Mouse (Mus musculus) MEL (cell line): ENCODE measurements around the gene Tmem232. TPM values are rescaled to one million over a fixed set of nuclear protein-coding genes. Genes with fewer than 3 reads are reported as not detected.

ENCODE experiments used
- DNase-seq: peaks from one replicate; pipeline ENCODE4 v3.0.0; 2011; ENCODE audit warnings: low read depth, low spot score
- H3K27ac ChIP-seq: 2 replicates; pipeline ENCODE4 v1.5.1; 2012; ENCODE audit warnings: low read depth, mild to moderate bottlenecking, control low read depth, low read length, moderate library complexity; ENCODE audit not compliant: control insufficient read depth
- H3K27me3 ChIP-seq, 2 experiments: fragments of 150-350 bp in 1 of 2; sonication (generic) in 1 of 2; 2 replicates each; pipeline ENCODE4 v1.6.1; 2012; ENCODE audit warnings: low read length in 2 of 2, mild to moderate bottlenecking in 2 of 2, improper control_type of control experiment in 1 of 2, moderate library complexity in 1 of 2; ENCODE audit not compliant: insufficient read depth in 2 of 2, control insufficient read depth in 1 of 2
- H3K36me3 ChIP-seq, 2 experiments: 2 replicates each; pipeline ENCODE4 v1.6.1; 2012 to 2014; ENCODE audit warnings: low read length in 2 of 2, improper control_type of control experiment in 1 of 2, inconsistent platforms in 1 of 2, mild to moderate bottlenecking in 1 of 2; ENCODE audit not compliant: insufficient read depth in 2 of 2, control insufficient read depth in 1 of 2
- H3K4me1 ChIP-seq, 2 experiments: fragments of 150-350 bp in 1 of 2; sonication (generic) in 1 of 2; 2 replicates each; pipeline ENCODE4 v1.6.1; 2012; ENCODE audit warnings: low read length in 2 of 2, improper control_type of control experiment in 1 of 2, mild to moderate bottlenecking in 1 of 2; ENCODE audit not compliant: insufficient read depth in 2 of 2, control insufficient read depth in 1 of 2
- H3K4me3 ChIP-seq, 2 experiments: fragments of 150-350 bp in 1 of 2; sonication (generic) in 1 of 2; 2 replicates each; pipeline ENCODE4 v1.5.1; 2012; ENCODE audit warnings: low read depth in 2 of 2, low read length in 2 of 2, mild to moderate bottlenecking in 2 of 2, moderate library complexity in 2 of 2, control low read depth in 1 of 2, improper control_type of control experiment in 1 of 2; ENCODE audit not compliant: control insufficient read depth in 1 of 2, insufficient read depth in 1 of 2
- H3K79me2 ChIP-seq: 2 replicates; pipeline ENCODE4 v1.6.1; 2012; ENCODE audit warnings: mild to moderate bottlenecking, low read length, moderate library complexity; ENCODE audit not compliant: control insufficient read depth, poor library complexity, insufficient read depth
- H3K9ac ChIP-seq: 2 replicates; pipeline ENCODE4 v1.6.1; 2012; ENCODE audit warnings: low read depth, mild to moderate bottlenecking, control low read depth, low read length, moderate library complexity; ENCODE audit not compliant: control insufficient read depth, poor library complexity, severe bottlenecking
- H3K9me3 ChIP-seq: fragments of 150-350 bp; sonication (generic); replicated peaks from 2 replicates; pipeline ENCODE4 v1.6.1; 2012; ENCODE audit warnings: mild to moderate bottlenecking, low read length, improper control_type of control experiment, moderate library complexity; ENCODE audit not compliant: insufficient read depth
- BHLHE40 ChIP-seq: IDR thresholded peaks from 2 replicates; pipeline ENCODE4 v1.6.1; 2012; ENCODE audit warnings: low read depth, mild to moderate bottlenecking, inconsistent platforms, low read length, improper control_type of control experiment, borderline replicate concordance
- CHD1 ChIP-seq: IDR thresholded peaks from 2 replicates; pipeline ENCODE4 v1.6.1; 2012; ENCODE audit warnings: low read depth, mild to moderate bottlenecking, inconsistent platforms, low read length, improper control_type of control experiment
- CHD2 ChIP-seq: IDR thresholded peaks from 2 replicates; pipeline ENCODE4 v1.6.1; 2011; ENCODE audit warnings: low read length, improper control_type of control experiment
- CTCF ChIP-seq, 3 experiments: IDR thresholded peaks in 2 of 3; conservative IDR thresholded peaks in 1 of 3; 2 replicates each; pipeline ENCODE4 v1.5.1; 2011 to 2012; ENCODE audit warnings: low read length in 3 of 3, low read depth in 2 of 3, mild to moderate bottlenecking in 2 of 3, improper control_type of control experiment in 1 of 3, inconsistent platforms in 1 of 3, mixed read lengths in 1 of 3, moderate library complexity in 1 of 3; ENCODE audit not compliant: control insufficient read depth in 1 of 3, insufficient read depth in 1 of 3, poor library complexity in 1 of 3, severe bottlenecking in 1 of 3
- E2F4 ChIP-seq: IDR thresholded peaks from 2 replicates; pipeline ENCODE4 v1.6.1; 2011; ENCODE audit warnings: low read depth, low read length, improper control_type of control experiment, borderline replicate concordance
- ELF1 ChIP-seq: IDR thresholded peaks from 2 replicates; pipeline ENCODE4 v1.6.1; 2014; ENCODE audit warnings: low read depth, mild to moderate bottlenecking, inconsistent platforms, low read length, improper control_type of control experiment, moderate library complexity
- EP300 ChIP-seq, 2 experiments: IDR thresholded peaks; 2 replicates each; pipeline ENCODE4 v1.6.1; 2011; ENCODE audit warnings: improper control_type of control experiment in 2 of 2, low read length in 2 of 2, low read depth in 1 of 2, mild to moderate bottlenecking in 1 of 2
- ETS1 ChIP-seq: IDR thresholded peaks from 2 replicates; pipeline ENCODE4 v1.6.1; 2012; ENCODE audit warnings: low read depth, mild to moderate bottlenecking, inconsistent platforms, low read length, improper control_type of control experiment, moderate library complexity
- GABPA ChIP-seq: IDR thresholded peaks from 2 replicates; pipeline ENCODE4 v1.6.1; 2012; ENCODE audit warnings: low read depth, mild to moderate bottlenecking, inconsistent platforms, low read length, improper control_type of control experiment, moderate library complexity
- GATA1 ChIP-seq: IDR thresholded peaks from 2 replicates; pipeline ENCODE4 v1.6.1; 2011; ENCODE audit warnings: low read depth, low read length, improper control_type of control experiment
- HCFC1 ChIP-seq: IDR thresholded peaks from 2 replicates; pipeline ENCODE4 v1.6.1; 2012; ENCODE audit warnings: low read depth, mild to moderate bottlenecking, inconsistent platforms, low read length, improper control_type of control experiment, moderate library complexity
- JUND ChIP-seq: IDR thresholded peaks from 2 replicates; pipeline ENCODE4 v1.6.1; 2011; ENCODE audit warnings: low read depth, mild to moderate bottlenecking, improper control_type of control experiment, low read length
- KAT2A ChIP-seq: conservative IDR thresholded peaks from 2 replicates; pipeline ENCODE4 v1.6.1; 2012; ENCODE audit warnings: low read depth, low read length, improper control_type of control experiment, inconsistent platforms
- MAFK ChIP-seq: IDR thresholded peaks from 2 replicates; pipeline ENCODE4 v1.6.1; 2011; ENCODE audit warnings: low read depth, mild to moderate bottlenecking, low read length, improper control_type of control experiment, borderline replicate concordance
- MAX ChIP-seq: IDR thresholded peaks from 2 replicates; pipeline ENCODE4 v1.6.1; 2011; ENCODE audit warnings: low read length, improper control_type of control experiment
- MAZ ChIP-seq: IDR thresholded peaks from 2 replicates; pipeline ENCODE4 v1.6.1; 2012; ENCODE audit warnings: low read depth, mild to moderate bottlenecking, inconsistent platforms, low read length, improper control_type of control experiment
- MXI1 ChIP-seq: IDR thresholded peaks from 2 replicates; pipeline ENCODE4 v1.6.1; 2011; ENCODE audit warnings: mild to moderate bottlenecking, low read depth, low read length, improper control_type of control experiment
- MYB ChIP-seq: IDR thresholded peaks from 2 replicates; pipeline ENCODE4 v1.6.1; 2011; ENCODE audit warnings: mild to moderate bottlenecking, low read depth, low read length, improper control_type of control experiment
- MYC ChIP-seq: IDR thresholded peaks from 2 replicates; pipeline ENCODE4 v1.6.1; 2011; ENCODE audit warnings: low read depth, mild to moderate bottlenecking, low read length, improper control_type of control experiment, moderate library complexity
- NELFE ChIP-seq: IDR thresholded peaks from 2 replicates; pipeline ENCODE4 v1.6.1; 2011; ENCODE audit warnings: low read depth, low read length, improper control_type of control experiment
- NRF1 ChIP-seq: IDR thresholded peaks from 2 replicates; pipeline ENCODE4 v1.6.1; 2014; ENCODE audit warnings: low read depth, mild to moderate bottlenecking, inconsistent platforms, low read length, improper control_type of control experiment, moderate library complexity; ENCODE audit not compliant: poor library complexity, insufficient read depth, severe bottlenecking
- POLR2A ChIP-seq, 2 experiments: IDR thresholded peaks; 2 replicates each; pipeline ENCODE4 v1.6.1; 2011 to 2012; ENCODE audit warnings: low read length in 2 of 2, mild to moderate bottlenecking in 2 of 2, control low read depth in 1 of 2, improper control_type of control experiment in 1 of 2, low read depth in 1 of 2, moderate library complexity in 1 of 2; ENCODE audit not compliant: control insufficient read depth in 1 of 2, insufficient read depth in 1 of 2, poor library complexity in 1 of 2
- POLR2AphosphoS2 ChIP-seq: IDR thresholded peaks from 2 replicates; pipeline ENCODE4 v1.6.1; 2011; ENCODE audit warnings: low read length, improper control_type of control experiment
- POLR2AphosphoS5 ChIP-seq: IDR thresholded peaks from 2 replicates; pipeline ENCODE4 v1.6.1; 2012; ENCODE audit warnings: low read depth, borderline replicate concordance, mild to moderate bottlenecking, inconsistent platforms, low read length, moderate library complexity, mixed read lengths
- RAD21 ChIP-seq: IDR thresholded peaks from 2 replicates; pipeline ENCODE4 v1.6.1; 2011; ENCODE audit warnings: mild to moderate bottlenecking, low read depth, low read length, improper control_type of control experiment
- RCOR1 ChIP-seq: IDR thresholded peaks from 2 replicates; pipeline ENCODE4 v1.6.1; 2012; ENCODE audit warnings: low read depth, mild to moderate bottlenecking, inconsistent platforms, low read length, improper control_type of control experiment
- SIN3A ChIP-seq: IDR thresholded peaks from 2 replicates; pipeline ENCODE4 v1.6.1; 2012; ENCODE audit warnings: low read length, improper control_type of control experiment, inconsistent platforms
- SMC3 ChIP-seq: IDR thresholded peaks from 2 replicates; pipeline ENCODE4 v1.6.1; 2011; ENCODE audit warnings: low read depth, low read length, improper control_type of control experiment
- TAL1 ChIP-seq: IDR thresholded peaks from 2 replicates; pipeline ENCODE4 v1.6.1; 2012; ENCODE audit warnings: mild to moderate bottlenecking, inconsistent platforms, low read length, moderate library complexity, mixed read lengths
- TBP ChIP-seq: IDR thresholded peaks from 2 replicates; pipeline ENCODE4 v1.8.0; 2011; ENCODE audit warnings: low read depth, low read length, improper control_type of control experiment
- TCF12 ChIP-seq: IDR thresholded peaks from 2 replicates; pipeline ENCODE4 v1.6.1; 2014; ENCODE audit warnings: low read depth, mild to moderate bottlenecking, inconsistent platforms, low read length, improper control_type of control experiment, moderate library complexity
- UBTF ChIP-seq: IDR thresholded peaks from 2 replicates; pipeline ENCODE4 v1.6.1; 2012; ENCODE audit warnings: low read depth, mild to moderate bottlenecking, inconsistent platforms, low read length, improper control_type of control experiment, moderate library complexity, borderline replicate concordance; ENCODE audit not compliant: insufficient read depth
- USF1 ChIP-seq: IDR thresholded peaks from 2 replicates; pipeline ENCODE4 v1.6.1; 2014; ENCODE audit warnings: low read depth, mild to moderate bottlenecking, inconsistent platforms, low read length, improper control_type of control experiment, moderate library complexity
- USF2 ChIP-seq, 2 experiments: IDR thresholded peaks; 2 replicates each; pipeline ENCODE4 v1.6.1; 2011 to 2012; ENCODE audit warnings: improper control_type of control experiment in 2 of 2, low read length in 2 of 2, borderline replicate concordance in 1 of 2, inconsistent platforms in 1 of 2, low read depth in 1 of 2, mild to moderate bottlenecking in 1 of 2; ENCODE audit not compliant: insufficient read depth in 1 of 2
- ZC3H11A ChIP-seq: IDR thresholded peaks from 2 replicates; pipeline ENCODE4 v1.6.1; 2012; ENCODE audit warnings: low read depth, mild to moderate bottlenecking, inconsistent platforms, low read length, improper control_type of control experiment
- ZKSCAN1 ChIP-seq: IDR thresholded peaks from 2 replicates; pipeline ENCODE4 v1.6.1; 2012; ENCODE audit warnings: low read depth, mild to moderate bottlenecking, inconsistent platforms, low read length, improper control_type of control experiment, moderate library complexity
- ZMIZ1 ChIP-seq: IDR thresholded peaks from 2 replicates; pipeline ENCODE4 v1.6.1; 2012; ENCODE audit warnings: low read depth, mild to moderate bottlenecking, inconsistent platforms, low read length, improper control_type of control experiment, moderate library complexity
- ZNF384 ChIP-seq: IDR thresholded peaks from 2 replicates; pipeline ENCODE4 v1.6.1; 2012; ENCODE audit warnings: low read depth, mild to moderate bottlenecking, inconsistent platforms, low read length, improper control_type of control experiment
- polyA plus RNA-seq, 2 experiments: library from polyadenylated mRNA; stranded (reverse) in 1 of 2; unstranded in 1 of 2; fragments of >175 nt in 1 of 2; fragments of >200 nt in 1 of 2; gene quantifications; 2 replicates each; pipeline versions ENCODE4 v1.2.1 to v1.2.4; 2012; ENCODE audit warnings: low replicate concordance in 2 of 2, low read depth in 1 of 2; ENCODE audit not compliant: insufficient read length in 2 of 2, insufficient read depth in 1 of 2, missing spikeins in 1 of 2
- total RNA-seq: library from RNA; depleted of rRNA; stranded (reverse); fragments of 300-350 nt; gene quantifications from 2 replicates; pipeline ENCODE4 v1.2.3, GENCODE M21; 2012

Gene Tmem232
- total and polyA plus RNA-seq, 3 experiments: 0.04 TPM; not detected in 2

GRCm38 (mm10) chr17:65536156-65536555 is 4.4 kb downstream of the Tmem232 start:
- H3K9ac ChIP-seq: no peak overlapping the region
- peak; percentile 69 for DNase-seq
- no peak overlapping the region for H3K27ac ChIP-seq
- no peak for TF ChIP-seq ELF1
- no peak for TF ChIP-seq ZNF384
- TF ChIP-seq MAX: 0 out of 2 replicates have a peak, but pooled peaks have one; percentile 31
- TF ChIP-seq ZKSCAN1: no peak
- TF ChIP-seq ETS1: no peak
- TF ChIP-seq MAFK: no peak
- TF ChIP-seq BHLHE40: 0 out of 2 replicates have a peak, but pooled peaks have one; percentile 5
- no peak for TF ChIP-seq NELFE
- no peak for TF ChIP-seq UBTF
- no peak for TF ChIP-seq USF1
- no peak for TF ChIP-seq TBP
- no peak for TF ChIP-seq EP300 (IDR thresholded peaks at IDR 0.05; ENCODE audit: low read depth in 1 of 2, low read length in 2 of 2)
- TF ChIP-seq POLR2AphosphoS5: no peak
- TF ChIP-seq TAL1: no peak
- TF ChIP-seq SMC3: peak; percentile 73
- TF ChIP-seq ZC3H11A: 0 out of 2 replicates have a peak, but pooled peaks have one; percentile 18
- TF ChIP-seq USF2 (IDR thresholded peaks at IDR 0.05; ENCODE audit: borderline replicate concordance in 1 of 2, insufficient read depth in 1 of 2, low read depth in 1 of 2, low read length in 2 of 2): no peak
- TF ChIP-seq E2F4: no peak
- no peak for TF ChIP-seq SIN3A
- TF ChIP-seq TCF12: no peak
- no peak for TF ChIP-seq HCFC1
- no peak for TF ChIP-seq RCOR1
- no peak for TF ChIP-seq MAZ
- no peak for TF ChIP-seq GABPA
- peak; percentile 54 for TF ChIP-seq RAD21
- TF ChIP-seq NRF1: no peak
- no peak for TF ChIP-seq POLR2AphosphoS2
- no peak for TF ChIP-seq MYC
- TF ChIP-seq ZMIZ1: no peak
- TF ChIP-seq GATA1: no peak
- TF ChIP-seq KAT2A: no peak
- TF ChIP-seq CHD1: no peak
- no peak for TF ChIP-seq POLR2A (IDR thresholded peaks at IDR 0.05; ENCODE audit: control insufficient read depth in 1 of 2, insufficient read depth in 1 of 2, low read depth in 1 of 2, low read length in 2 of 2, poor library complexity in 1 of 2)
- no peak for TF ChIP-seq JUND
- TF ChIP-seq MXI1: no peak
- no peak for TF ChIP-seq MYB
- peak; percentile 77 to 98 (median 85) for TF ChIP-seq CTCF (IDR thresholded peaks at IDR 0.05 in 2 of 3, conservative IDR thresholded peaks at IDR 0.05 in 1 of 3; ENCODE audit: control insufficient read depth in 1 of 3, insufficient read depth in 1 of 3, low read depth in 2 of 3, low read length in 3 of 3, poor library complexity in 1 of 3, severe bottlenecking in 1 of 3)
- no peak for TF ChIP-seq CHD2
- H3K4me3 ChIP-seq: no peak overlapping the region
- no peaks in the 10 kb centered on the region for H3K79me2 ChIP-seq
- H3K4me1 ChIP-seq: peaks cover 4% of the 10 kb centered on the region in 2 experiments
- H3K9me3 ChIP-seq: no peaks in the 10 kb centered on the region
- peaks cover 0 to 16% of the 10 kb centered on the region in 2 experiments; a peak in 2 of 4 replicates for H3K36me3 ChIP-seq
- no peaks in the 10 kb centered on the region; a peak in 1 of 4 replicates for H3K27me3 ChIP-seq
